Mouse (Mus musculus): Measurements from ENCODE around the gene Cycs.

Cycs gene

GRCm38 (mm10) chr6:50542535-50542934 lies 23.8 kb downstream of the Cycs start:
- DNase-seq, result no peak

- DNase-seq, result no peak
These were observed 26.7 kb downstream of the Cycs start for GRCm38 (mm10) chr6:50539641-50540040.

GRCm38 (mm10) chr6:50536461-50536892 lies 29.9 kb downstream of the Cycs start:
- DNase-seq, result peak; percentile 63

GRCm38 (mm10) chr6:50535346-50535745 lies 31.0 kb downstream of the Cycs start:
- no peak for DNase-seq

- no peak for DNase-seq
These were observed 34.4 kb downstream of the Cycs start for GRCm38 (mm10) chr6:50531920-50532319.

- no peak for DNase-seq
These were observed 35.3 kb downstream of the Cycs start for GRCm38 (mm10) chr6:50531003-50531402.

- DNase-seq, result no peak
These were observed 37.1 kb downstream of the Cycs start for GRCm38 (mm10) chr6:50529194-50529593.

GRCm38 (mm10) chr6:50527416-50527815 lies 38.9 kb downstream of the Cycs start:
- DNase-seq, result no peak

- DNase-seq, result peak; percentile 58
These were observed 39.7 kb downstream of the Cycs start for GRCm38 (mm10) chr6:50526597-50527024.

- DNase-seq, result no peak
These were observed 40.5 kb downstream of the Cycs start for GRCm38 (mm10) chr6:50525846-50526245.

GRCm38 (mm10) chr6:50524261-50524896 lies 42.0 kb downstream of the Cycs start:
- DNase-seq, result no peak

- no peak for DNase-seq
These were observed 43.6 kb downstream of the Cycs start for GRCm38 (mm10) chr6:50522772-50523171.

- no peak for DNase-seq
These were observed 44.7 kb downstream of the Cycs start for GRCm38 (mm10) chr6:50521532-50522135.

GRCm38 (mm10) chr6:50520139-50520538 lies 46.2 kb downstream of the Cycs start:
- DNase-seq, result no peak

GRCm38 (mm10) chr6:50518371-50518770 lies 48.0 kb downstream of the Cycs start:
- no peak for DNase-seq
